Comparison of ENCODE assay signal across 9 mouse cellular contexts in the genomic region with DNA sequence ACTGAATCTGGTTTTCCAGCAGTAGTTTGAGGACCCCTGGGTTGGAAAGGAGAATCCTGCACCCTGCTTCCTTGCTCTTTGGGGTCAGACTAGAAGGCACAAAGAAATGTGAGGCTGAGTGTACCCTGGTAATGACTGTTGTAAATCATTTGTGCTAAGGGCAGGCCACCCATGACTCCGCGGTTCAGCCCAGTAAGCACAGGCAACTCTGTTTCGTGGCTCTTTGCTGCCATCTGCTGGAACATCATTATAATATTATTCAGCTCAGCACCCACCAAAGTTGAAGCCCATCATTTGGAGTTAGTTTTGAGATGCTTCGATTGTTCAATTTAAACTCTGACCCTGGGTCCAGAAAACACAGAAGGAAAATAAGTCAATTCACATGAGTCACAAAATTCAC. TPM values are rescaled to one million over a fixed set of nuclear protein-coding genes. Genes with fewer than 3 reads are reported as not detected.
DNase-seq lines count a peak whose midpoint lies in the region; ATAC-seq and TF ChIP-seq lines count a peak whose summit lies in the region.
"Had no signal": no experiment of that assay in that cellular context is flagged by ENCODE, and none has a peak within 500 bp of the region (broad histone marks: within the 10 kb centered on the region; RNA-seq: fewer than 3 reads in every experiment).

No protein-coding gene starts in this region.

- peak; percentile 82 for TF ChIP-seq CTCF in heart, adult 2 months (IDR thresholded peaks at IDR 0.05)

- intact Hi-C loops in heart, adult 2 months (cut with DNase I) = loop anchor here (2.0 to 5.0 kb wide), 2 partner anchors 67 to 138 kb away; no protein-coding TSS in a partner anchor
- intact Hi-C loops in heart, postnatal 10 days (cut with DNase I) = loop anchor here (1.0 to 5.0 kb wide), 6 partner anchors 67 to 1171 kb away; no protein-coding TSS in a partner anchor

- no peak for ATAC-seq in heart, embryonic 11.5 days (replicated peaks; ENCODE audit: insufficient number of reproducible peaks, low FRiP score, low TSS enrichment)
- 0 out of 2 replicates have a peak, but pooled peaks have one; percentile 44 for ATAC-seq in embryonic facial prominence, embryonic 11.5 days (replicated peaks; ENCODE audit: insufficient number of reproducible peaks, low FRiP score, low TSS enrichment, low read depth)

- no peak overlapping the region for H3K4me2 ChIP-seq in heart, embryonic 11.5 days
- H3K4me2 ChIP-seq in embryonic facial prominence, embryonic 11.5 days (ENCODE audit: low read depth, low read length) = no peak overlapping the region
- H3K4me2 ChIP-seq: lung, embryonic 15.5 days had no signal

- TF ChIP-seq EP300 in heart, adult 2 months (IDR thresholded peaks at IDR 0.05; ENCODE audit: insufficient read depth, low read depth, low read length) = peak; percentile 66; the same call in 1 of the 2 replicates

- H3K27ac ChIP-seq in heart, adult 2 months = no peak overlapping the region
- no peak overlapping the region for H3K27ac ChIP-seq in heart, embryonic 11.5 days (ENCODE audit: low read depth, low read length)
- H3K27ac ChIP-seq in embryonic facial prominence, embryonic 11.5 days (replicated peaks; ENCODE audit: low read depth, low read length) = no peak overlapping the region
- H3K27ac ChIP-seq: lung, embryonic 15.5 days had no signal

- H3K9me3 ChIP-seq in heart, embryonic 11.5 days (replicated peaks; ENCODE audit: control insufficient read depth, low read length) = no peaks in the 10 kb centered on the region
- H3K9me3 ChIP-seq in embryonic facial prominence, embryonic 11.5 days (replicated peaks; ENCODE audit: control insufficient read depth, low read length) = no peaks in the 10 kb centered on the region
- H3K9me3 ChIP-seq: lung, embryonic 15.5 days had no signal

- no peak overlapping the region for H3K4me3 ChIP-seq in heart, adult 2 months
- H3K4me3 ChIP-seq in heart, embryonic 11.5 days (ENCODE audit: low read depth, low read length) = no peak overlapping the region
- no peak overlapping the region for H3K4me3 ChIP-seq in embryonic facial prominence, embryonic 11.5 days (ENCODE audit: low read depth, low read length)
- H3K4me3 ChIP-seq: lung, embryonic 15.5 days had no signal

- TF ChIP-seq POLR2A in heart, adult 2 months (IDR thresholded peaks at IDR 0.05; ENCODE audit: insufficient read depth, low read depth, low read length) = no peak

- DNase-seq in heart, adult 2 months = peak; percentile 60 to 73
- DNase-seq in adrenal gland, postnatal 25 days = peak; percentile 70
- peak; percentile 90 for DNase-seq in embryonic facial prominence, embryonic 11.5 days (ENCODE audit: low spot score)
- peak; percentile 76 to 88 for DNase-seq in heart, postnatal 10 days
- peak; percentile 77 for DNase-seq in kidney, postnatal 14 days
- peak; percentile 85 for DNase-seq in lung, postnatal 14 days
- peak; percentile 56 for DNase-seq in retina, postnatal 7 days (ENCODE audit: low read depth, low spot score)

- H3K27me3 ChIP-seq in heart, adult 2 months (ENCODE audit: control insufficient read depth, insufficient read depth, low read length) = no peaks in the 10 kb centered on the region
- peaks cover 6% of the 10 kb centered on the region for H3K27me3 ChIP-seq in heart, embryonic 11.5 days (ENCODE audit: control insufficient read depth, insufficient read depth, low read length)
- no peaks in the 10 kb centered on the region for H3K27me3 ChIP-seq in embryonic facial prominence, embryonic 11.5 days (ENCODE audit: control insufficient read depth, insufficient read depth, low read length)

- 13% methylated on average over 4 of the region's 4 CpGs for WGBS in heart, adult 2 months
- 18% methylated on average over 4 of the region's 4 CpGs for WGBS in heart, embryonic 11.5 days (ENCODE audit: insufficient replicate concordance)
- 17% methylated on average over 4 of the region's 4 CpGs for WGBS in embryonic facial prominence, embryonic 11.5 days

- peaks cover 2% of the 10 kb centered on the region; the same call in 1 of the 2 replicates for H3K4me1 ChIP-seq in heart, adult 2 months (ENCODE audit: control insufficient read depth, insufficient read depth, low read length)
- H3K4me1 ChIP-seq in heart, embryonic 11.5 days (ENCODE audit: control insufficient read depth, insufficient read depth, low read length) = no peaks in the 10 kb centered on the region
- H3K4me1 ChIP-seq in embryonic facial prominence, embryonic 11.5 days (ENCODE audit: control insufficient read depth, insufficient read depth, low read length) = no peaks in the 10 kb centered on the region
- H3K4me1 ChIP-seq: lung, embryonic 15.5 days had no signal

- H3K79me2 ChIP-seq in heart, adult 2 months (replicated peaks; ENCODE audit: control insufficient read depth, insufficient read depth, low read length) = no peaks in the 10 kb centered on the region

- no peaks in the 10 kb centered on the region for H3K36me3 ChIP-seq in heart, adult 2 months (ENCODE audit: control insufficient read depth, insufficient read depth, low read length)
- H3K36me3 ChIP-seq in heart, embryonic 11.5 days (ENCODE audit: control insufficient read depth, insufficient read depth, low read length) = no peaks in the 10 kb centered on the region
- no peaks in the 10 kb centered on the region for H3K36me3 ChIP-seq in embryonic facial prominence, embryonic 11.5 days (replicated peaks; ENCODE audit: control insufficient read depth, insufficient read depth, low read depth, low read length)
- H3K36me3 ChIP-seq: lung, embryonic 15.5 days had no signal

- H3K9ac ChIP-seq in heart, adult 2 months (ENCODE audit: low read depth, low read length) = no peak overlapping the region
- no peak overlapping the region for H3K9ac ChIP-seq in heart, embryonic 11.5 days (ENCODE audit: low read depth, low read length)
- H3K9ac ChIP-seq in embryonic facial prominence, embryonic 11.5 days (replicated peaks; ENCODE audit: low read length) = no peak overlapping the region
- H3K9ac ChIP-seq: lung, embryonic 15.5 days had no signal

RNA-seq across cellular contexts. Expression of a gene that starts 15.6 kb away (rescaled TPM):
- 10 to 100 TPM; 28.4 to 30.9 TPM for total RNA-seq in heart, adult 2 months (2021)
- polyA plus RNA-seq in heart, adult 2 months (2012; rRNA removed) = 23.5 and 27.8 TPM in 2 replicates
- polyA plus RNA-seq in heart, embryonic 11.5 days (2014; fragmentation: Nextera tagmentation; extraction: Ambion mirVana) = 64.8 and 72.4 TPM in 2 replicates
- 36.1 and 37.0 TPM in 2 replicates for total RNA-seq in adrenal gland, postnatal 25 days (2021)
- polyA plus RNA-seq in embryonic facial prominence, embryonic 11.5 days (2014; fragmentation: Nextera tagmentation; extraction: Ambion mirVana) = 162 and 163 TPM in 2 replicates
- 10 to 100 TPM; 33.0 to 45.2 TPM for total RNA-seq in heart, postnatal 10 days (2021)

RNA-seq across cellular contexts. Expression of a gene that starts 36.5 kb away (rescaled TPM):
- under 1 TPM; 0.47 to 0.64 TPM for total RNA-seq in heart, adult 2 months (2021)
- 0.09 and 0.29 TPM in 2 replicates for polyA plus RNA-seq in heart, adult 2 months (2012; rRNA removed)
- polyA plus RNA-seq in heart, embryonic 11.5 days (2014; fragmentation: Nextera tagmentation; extraction: Ambion mirVana) = 2.4 and 4.1 TPM in 2 replicates
- 3.0 and 4.3 TPM in 2 replicates for total RNA-seq in adrenal gland, postnatal 25 days (2021)
- polyA plus RNA-seq in embryonic facial prominence, embryonic 11.5 days (2014; fragmentation: Nextera tagmentation; extraction: Ambion mirVana) = 13.9 and 15.5 TPM in 2 replicates
- total RNA-seq in heart, postnatal 10 days (2021) = under 1 TPM; 0.41 to 0.57 TPM
